Mouse (Mus musculus): Measurements from ENCODE around the gene Adgrb2.

The Adgrb2 gene

DNA sequence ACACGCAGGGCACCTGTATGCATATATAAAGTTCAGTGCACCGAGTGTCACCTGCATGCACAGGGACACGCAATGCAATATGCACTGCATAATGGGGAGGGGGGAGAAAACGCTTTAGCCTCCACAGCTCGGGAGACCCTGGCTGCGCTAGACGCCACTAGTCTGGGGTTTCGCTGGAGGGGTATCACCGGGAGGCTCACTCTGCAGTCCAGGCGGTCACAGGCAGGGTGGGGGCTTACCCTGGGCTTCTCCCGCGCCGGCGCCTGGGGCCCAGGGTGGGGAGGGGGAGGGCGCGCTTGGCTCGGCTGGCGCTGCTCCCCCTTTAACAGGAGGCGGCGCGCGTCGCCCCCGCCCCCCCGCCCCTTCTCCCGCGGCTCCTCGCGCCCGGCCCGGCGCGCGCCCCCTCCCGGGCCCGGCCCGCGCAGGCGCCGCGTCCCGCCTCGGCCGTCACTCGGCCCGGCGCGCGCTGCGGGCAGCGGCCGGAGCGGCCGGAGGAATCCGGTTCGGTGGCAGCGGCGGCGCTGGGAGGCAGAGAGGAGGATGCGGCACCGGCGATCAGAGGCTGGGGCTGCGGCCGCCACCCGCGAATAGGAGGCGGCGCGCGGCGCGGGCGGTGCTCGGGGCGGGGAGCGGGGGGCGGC is at the start of gene Adgrb2:
Gene Adgrb2, plus strand, starts transcription at position 450 of the 641 bp plus-strand sequence.
- peak; percentile 45 for DNase-seq

DNA sequence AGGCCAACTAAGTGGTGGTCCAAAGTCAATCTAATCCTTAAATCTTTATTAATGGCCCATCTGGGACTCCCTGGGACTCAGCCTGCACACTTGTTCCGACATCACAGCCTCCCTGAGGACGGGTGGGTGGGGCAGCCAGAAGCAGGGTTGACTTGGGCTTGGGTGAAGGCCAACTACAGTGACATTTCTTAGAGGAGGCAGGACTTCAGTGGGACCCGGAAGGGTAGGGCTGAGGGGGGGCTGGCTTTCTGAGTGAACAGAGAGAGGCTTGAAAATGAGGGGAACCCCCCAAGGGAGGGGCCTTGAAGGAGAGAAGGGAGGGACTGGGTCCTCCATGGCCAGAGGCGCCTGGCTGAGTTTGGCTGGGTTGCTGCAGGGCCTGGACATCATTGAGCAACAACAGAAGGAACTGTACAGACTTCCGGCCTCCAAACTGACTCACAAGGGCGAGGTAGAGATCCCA is 33.3 kb upstream of the Adgrb2 start:
- DNase-seq, result peak; percentile 57

DNA sequence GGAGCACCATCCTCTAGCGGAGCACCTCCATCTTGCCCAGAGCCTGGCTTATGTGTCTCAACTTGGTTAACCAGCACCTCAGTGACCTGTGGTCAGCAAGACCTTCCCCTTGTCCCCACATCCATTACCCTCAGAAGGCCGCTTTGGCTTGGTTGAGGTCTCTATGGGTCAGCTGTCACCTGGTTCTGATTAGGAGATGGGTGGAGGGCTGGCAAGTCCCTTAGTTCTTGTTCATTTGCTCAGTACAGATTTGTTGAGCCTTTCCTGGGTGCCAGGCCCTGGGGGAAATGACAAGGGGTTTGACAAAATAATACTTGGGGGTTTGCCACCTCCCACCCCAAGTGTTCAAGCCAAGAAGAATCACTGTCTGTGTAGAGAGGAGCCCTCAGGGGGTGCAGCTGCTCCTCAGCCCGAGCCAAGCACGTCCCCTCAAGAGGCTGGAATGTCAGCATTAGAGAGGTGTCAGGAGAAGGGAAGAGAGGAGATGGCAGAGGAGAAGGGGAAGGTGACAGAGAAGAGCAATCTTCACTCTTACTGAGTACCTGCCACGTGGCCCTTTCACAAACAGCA is 32.3 kb upstream of the Adgrb2 start:
- no peak for DNase-seq

DNA sequence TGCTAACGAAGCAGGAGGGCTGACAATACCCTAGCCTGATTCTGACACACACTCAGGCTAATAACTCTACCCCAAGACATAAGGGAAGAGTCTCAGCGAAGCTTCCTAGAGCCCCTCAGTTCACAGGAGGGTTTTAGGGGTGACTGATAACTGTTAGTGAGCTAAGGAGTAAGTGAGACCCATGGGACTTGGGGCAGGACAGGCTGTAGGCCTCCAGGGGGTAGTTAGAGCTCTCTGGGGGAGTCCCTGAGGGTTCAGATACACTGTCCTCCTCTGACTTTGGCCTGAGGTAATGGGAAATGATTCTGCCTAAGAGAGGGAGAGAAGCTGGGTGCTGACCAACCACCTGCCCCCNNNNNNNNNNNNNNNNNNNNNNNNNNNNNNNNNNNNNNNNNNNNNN is 30.1 kb upstream of the Adgrb2 start:
- no peak for DNase-seq

DNA sequence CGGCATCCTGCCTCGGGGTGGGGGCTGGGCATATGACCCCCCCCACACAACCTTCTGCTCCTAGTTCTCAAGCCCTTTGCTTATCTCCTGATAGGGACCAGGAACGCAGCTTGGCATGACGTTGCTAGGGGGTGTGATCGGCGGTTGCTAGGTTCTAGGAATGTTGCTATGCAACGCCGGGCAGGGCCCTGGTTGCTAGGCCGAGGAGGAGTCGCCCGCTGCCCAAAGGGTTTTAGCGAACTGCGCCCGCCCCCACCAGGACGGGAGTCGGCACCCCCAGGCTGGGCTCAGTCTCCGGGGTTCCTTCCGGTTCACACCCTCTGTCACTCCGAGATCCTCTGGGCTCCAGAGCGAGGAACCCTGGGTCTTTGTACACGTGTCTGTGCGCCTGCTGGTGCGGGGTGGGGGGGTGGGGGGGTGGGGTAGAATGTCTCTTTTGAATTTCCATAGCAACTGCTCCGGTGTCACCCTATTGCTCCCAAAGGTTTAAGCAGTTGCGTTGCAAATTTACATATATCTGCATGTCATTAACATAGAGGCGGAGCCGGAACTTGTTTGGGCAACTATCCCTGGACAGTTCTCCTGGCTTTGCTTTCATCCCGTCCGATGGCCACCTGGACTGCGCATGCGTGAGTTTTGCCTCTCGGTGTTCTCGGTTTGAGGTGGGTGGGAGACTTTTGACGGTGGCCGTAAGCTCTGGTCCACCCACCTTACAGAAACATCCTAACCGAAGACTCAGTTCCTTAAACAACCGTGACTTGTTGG is 24.3 kb upstream of the Adgrb2 start:
- DNase-seq, result peak; percentile 69

DNA sequence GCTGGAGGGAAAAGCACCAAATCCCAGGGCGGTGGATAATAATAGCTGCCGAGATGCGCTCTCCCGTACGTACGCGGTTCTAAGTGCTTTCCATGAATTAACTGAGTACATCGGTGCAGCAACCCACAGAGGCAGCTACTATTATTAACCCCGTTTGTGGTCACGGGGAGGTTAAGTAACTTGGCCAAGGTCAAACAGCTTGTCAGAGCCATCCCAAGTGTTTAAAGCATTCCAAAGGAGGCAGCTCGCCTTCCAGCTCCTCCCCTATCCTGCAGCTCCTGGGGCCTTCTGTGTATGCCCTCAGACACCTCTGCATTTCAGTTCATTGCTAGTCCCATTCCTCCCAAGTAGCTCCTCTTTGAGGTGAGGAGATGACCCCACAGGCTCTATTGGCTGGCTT is 19.4 kb upstream of the Adgrb2 start:
- no peak for DNase-seq

DNA sequence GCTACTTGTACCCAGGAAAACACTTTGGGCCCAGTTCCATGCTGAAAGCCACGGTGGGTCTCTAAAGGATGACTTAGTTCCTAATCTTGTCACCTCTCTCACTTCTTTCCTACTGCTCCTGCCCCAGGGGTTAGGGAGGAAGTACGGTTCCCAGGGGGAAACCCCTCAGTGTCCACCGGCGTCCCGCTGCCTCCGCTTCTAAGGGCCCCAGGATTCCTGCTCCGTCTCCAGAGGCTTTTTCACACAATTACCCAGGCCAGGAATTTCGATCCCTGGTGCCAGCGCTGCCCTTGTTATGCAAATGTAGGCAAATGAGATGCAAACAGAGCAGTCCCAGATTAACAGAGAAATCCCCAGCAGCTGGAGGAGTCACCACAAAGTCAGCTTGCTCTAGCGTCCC is 18.5 kb upstream of the Adgrb2 start:
- DNase-seq, result no peak

DNA sequence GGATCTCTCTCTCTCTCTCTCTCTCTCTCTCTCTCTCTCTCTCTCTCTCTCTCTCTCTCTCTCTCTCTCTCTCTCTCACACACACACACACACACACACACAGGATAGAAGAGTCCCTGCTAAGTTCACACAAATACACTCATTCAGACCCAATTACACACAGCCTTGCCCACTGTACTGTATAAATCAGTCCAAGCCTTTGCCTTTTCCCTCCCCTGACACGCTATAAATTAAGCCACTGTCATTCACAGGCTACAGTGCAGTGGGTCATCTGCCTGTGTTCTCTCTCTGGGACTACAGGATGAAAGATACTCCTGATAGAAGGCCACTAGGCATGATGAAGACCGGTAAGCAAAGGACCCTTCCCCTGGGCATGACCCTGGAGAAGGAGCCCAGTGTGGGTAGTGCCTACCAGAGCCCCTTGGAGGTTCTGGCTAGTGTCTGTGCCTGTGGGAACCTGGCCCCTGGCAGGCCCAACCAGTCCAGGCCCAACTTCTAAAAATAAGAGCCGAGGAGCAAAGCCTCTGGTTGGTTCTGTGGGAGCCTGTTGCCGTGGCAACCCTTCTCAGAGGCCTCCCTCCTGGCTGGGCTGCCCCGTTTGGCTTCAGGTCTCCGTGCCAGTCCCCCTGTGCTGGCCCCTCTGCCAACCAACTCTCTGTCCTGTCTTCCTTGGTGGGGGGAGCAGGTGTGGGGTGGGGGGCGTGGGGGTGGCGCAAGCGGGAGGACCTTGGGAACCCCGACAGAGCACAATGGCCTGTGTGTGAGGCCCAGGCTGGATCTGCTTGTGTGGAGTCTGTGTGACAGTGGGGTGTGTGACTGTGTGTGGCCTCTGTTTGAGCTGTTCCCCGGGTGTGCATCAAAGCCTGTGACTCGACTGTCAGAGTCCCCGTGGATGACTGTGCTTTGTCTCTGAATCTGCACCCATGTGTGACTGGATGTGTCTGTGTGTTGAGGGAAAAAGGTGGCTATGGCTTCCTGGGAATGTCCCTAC is 17.4 kb upstream of the Adgrb2 start:
- DNase-seq, result no peak

DNA sequence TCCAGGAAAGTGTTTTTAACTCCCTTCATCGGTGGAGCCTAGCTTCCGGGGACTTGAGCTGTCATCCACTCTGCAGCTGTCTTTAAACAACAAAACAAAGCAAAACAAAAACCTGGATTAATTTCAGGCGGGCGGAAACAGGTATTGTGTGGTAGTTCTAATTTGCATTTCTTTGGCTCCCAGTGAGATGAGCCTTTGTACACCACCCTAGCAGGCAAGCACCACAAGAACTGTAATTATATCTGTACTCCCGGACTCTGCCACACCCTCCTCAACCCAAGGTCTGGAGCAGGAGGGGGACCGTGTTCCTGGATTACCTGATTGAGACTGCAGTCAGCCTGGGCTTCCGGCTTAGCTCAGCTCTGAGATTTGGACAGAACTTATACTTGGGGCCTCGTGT is 14.5 kb upstream of the Adgrb2 start:
- DNase-seq, result no peak

DNA sequence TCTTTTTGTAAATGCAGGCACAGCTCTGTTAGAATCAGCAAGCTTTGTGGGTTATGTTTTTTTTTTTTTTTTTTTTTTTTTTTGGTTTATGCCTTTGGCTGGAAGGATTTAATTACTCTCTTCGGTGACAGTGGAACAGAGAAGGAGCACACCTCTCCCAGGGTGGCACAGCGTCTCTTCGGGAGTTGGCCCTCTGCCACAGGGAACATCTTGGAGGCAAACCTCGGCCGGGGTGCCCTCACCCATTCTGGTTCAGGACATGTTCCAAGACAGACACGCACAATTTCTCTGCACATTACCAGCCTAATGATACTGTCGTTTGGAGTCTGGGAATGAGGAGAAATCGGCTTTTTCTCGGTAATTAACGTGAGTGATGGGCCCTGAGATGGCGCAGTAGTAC is 13.8 kb upstream of the Adgrb2 start:
- DNase-seq, result no peak

DNA sequence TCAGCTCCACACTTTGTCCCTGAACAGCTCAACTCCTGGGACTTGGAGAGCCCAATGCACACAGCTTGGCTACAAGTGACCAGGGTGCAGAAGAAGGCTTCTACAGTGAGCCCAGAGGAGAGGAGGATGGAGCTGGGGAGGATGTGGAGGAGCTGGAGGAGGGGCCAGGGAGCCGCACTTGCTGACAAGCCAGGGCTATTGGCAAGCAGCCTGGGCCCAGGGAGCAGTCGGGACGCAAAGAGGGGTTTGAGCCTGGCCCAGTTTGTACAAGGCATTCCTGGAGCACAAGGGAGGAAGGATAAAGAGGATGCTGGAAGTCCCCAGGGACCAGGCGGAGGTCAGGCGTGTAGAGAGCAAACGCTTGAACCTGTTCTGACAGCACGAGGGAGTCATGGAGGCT is 12.7 kb upstream of the Adgrb2 start:
- no peak for DNase-seq

DNA sequence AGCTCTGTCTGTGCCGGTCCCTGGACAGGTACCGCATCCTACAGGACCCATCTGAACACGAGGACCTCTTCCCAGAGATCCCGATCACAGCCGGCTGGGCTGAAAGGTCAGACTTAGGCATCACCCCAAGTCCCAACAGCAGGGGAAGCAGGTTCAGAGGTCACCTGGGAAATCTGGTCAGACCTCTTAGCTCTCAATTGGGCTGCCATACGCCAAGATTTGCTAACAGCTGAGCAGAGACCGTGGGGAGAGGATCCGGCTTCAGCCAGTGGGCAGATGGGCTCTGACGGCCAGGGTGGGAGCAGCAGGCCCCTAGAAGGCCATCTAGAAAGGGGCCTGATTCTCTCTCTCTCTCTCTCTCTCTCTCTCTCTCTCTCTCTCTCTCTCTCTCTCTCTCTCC is 10.4 kb upstream of the Adgrb2 start:
- no peak for DNase-seq

DNA sequence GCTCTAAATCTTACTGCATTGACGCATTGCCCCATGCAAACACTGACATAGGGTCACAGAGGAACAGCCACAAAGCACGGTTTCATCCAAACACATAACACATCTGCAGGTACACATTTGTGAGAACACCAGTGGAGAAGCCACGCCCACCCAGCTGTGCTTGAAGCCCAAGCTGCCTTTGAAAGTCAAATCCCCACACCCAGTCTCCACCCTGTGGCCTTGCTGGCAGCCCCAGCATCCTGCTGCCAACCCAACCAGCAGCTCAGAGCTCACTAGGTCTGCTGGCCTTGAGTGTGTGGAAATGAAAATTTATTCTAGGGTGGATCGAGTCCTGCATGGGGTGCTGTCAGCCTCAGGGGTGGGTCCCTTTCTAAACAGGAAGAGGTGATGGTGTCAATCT is 7.4 kb upstream of the Adgrb2 start:
- DNase-seq, result no peak

DNA sequence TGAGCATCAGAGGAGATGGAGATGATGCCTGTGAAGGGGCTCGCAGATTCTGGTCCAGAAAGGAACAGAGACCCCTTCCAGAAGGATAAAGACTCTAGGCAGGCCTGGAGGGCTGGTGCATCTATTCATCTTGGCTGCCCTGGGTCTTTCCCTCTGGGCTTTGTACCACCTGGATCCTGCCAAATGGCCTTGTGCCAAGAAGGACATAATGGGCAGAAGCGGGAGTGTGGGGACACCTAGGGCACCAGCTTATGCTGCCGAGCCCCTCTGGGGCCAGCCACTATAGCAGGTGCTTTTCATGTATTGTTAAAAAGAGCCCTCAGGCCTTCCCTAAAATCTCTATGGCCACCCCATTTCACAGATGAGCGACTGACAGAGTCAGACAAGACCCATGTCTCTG is 6.4 kb upstream of the Adgrb2 start:
- peak; percentile 20 for DNase-seq

DNA sequence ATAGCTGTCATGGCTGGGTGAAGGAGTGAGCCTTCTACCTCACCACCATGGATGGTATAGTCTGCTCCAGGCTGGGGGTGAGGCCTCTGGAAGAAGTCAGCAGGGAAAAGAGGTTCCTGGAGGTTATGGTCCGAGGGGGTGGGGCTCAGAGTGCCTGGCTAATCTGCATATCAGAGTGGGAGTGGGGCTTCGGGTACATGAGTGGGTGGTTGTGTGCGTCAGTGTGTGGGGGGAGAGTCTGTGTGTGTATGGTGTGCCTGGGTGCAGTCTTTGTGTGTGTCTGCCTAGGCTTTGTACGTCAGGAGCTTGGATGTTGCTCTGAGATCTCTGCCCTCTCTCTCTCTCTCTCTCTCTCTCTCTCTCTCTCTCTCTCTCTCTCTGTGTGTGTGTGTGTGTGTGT is 5.7 kb upstream of the Adgrb2 start:
- DNase-seq, result no peak

DNA sequence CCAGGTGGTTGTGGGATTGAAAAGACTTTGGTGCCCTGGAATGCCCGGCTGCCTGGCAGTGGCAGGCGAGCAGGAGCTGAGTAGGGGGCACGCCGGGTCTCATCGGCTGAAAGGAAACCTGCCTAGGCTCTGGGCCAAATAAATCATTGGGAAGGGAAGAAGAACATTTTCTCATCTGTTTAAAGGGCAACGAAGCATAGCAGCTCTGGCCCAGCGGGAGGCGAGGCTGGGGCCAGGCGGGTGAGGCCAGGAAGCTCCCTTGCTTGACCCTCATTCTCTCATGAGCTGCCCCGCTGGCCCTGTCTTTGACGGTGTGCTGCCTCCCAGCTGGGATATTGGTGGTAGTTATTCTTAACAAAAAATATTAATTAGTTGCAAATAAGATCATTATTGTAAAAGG is 3.0 kb upstream of the Adgrb2 start:
- DNase-seq, result peak; percentile 54

DNA sequence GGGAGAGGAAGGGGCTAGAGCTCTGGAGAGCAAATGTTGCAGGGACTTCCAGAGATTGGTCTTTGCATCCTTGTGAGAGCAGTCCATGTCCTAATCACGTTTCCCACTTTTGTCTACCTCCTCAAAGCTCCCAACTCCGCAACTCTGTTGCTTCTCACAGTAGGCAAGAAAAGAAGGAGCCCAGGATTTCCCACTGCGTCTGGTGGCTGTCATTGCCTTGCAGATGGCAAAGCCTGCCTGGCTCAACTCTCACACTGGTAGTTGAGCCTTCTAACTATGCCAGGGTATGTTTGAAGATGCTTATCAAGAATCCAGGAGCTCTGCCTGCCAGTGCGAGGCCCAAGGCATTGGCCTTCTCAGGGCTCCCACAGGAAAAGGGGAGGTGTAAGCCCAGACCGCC is 1.6 kb upstream of the Adgrb2 start:
- no peak for DNase-seq

DNA sequence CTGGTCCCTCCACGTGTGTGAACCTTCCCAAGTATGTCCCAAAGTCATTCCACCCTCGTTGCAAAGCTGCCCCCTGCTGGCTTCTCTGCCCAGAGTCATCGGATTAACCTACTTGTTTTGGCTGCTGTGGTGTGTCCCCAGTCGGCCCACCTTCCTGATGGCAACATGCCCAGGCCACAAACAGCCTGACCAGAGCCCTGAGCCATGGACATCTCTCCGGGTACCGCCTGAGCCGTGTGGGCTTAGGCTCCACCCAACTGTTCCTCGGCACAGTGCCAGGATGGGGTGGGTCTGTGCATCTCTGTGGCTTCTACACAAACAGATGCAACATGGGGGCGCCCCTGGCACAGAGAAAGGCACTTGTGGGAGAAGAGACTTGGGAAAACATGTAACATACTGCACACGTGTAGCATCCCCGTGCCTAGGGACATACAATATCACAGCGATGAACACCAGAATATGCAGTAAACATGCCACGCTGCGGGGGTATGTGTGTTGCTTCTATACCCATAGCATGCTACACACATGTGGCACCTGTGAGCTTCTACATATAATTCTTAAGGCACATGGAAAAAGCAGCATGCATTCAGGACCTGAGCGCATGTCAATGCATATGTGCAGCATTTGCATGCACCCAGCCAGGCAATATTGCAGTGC is 778 bp upstream of the Adgrb2 start:
- DNase-seq, result peak; percentile 80

DNA sequence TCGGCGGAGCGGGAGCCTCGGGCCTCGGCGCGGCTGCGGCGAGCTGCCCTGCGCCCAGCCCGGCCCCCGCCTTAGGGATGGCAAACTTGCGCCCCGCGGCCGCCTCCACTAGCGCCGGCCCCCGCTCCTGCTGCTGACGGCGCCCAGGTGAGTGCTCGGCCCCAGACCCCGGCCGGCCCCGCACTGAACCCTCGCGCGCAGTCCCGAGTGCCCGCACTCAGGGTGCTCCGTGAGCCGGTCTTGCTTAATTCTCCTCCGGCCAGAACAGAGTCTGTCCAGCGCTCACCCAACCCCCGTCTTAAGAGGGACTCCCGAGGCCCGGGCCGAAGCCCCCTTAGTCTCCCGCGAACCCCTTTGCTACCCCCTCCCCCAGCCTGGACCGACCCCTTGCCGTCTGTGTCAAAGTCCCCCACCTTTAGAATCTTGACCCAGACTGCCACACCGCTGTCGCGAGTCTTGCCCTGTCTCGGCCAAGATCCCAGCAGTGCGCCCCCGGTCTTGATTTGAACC is 546 bp downstream of the Adgrb2 start:
- DNase-seq, result no peak

DNA sequence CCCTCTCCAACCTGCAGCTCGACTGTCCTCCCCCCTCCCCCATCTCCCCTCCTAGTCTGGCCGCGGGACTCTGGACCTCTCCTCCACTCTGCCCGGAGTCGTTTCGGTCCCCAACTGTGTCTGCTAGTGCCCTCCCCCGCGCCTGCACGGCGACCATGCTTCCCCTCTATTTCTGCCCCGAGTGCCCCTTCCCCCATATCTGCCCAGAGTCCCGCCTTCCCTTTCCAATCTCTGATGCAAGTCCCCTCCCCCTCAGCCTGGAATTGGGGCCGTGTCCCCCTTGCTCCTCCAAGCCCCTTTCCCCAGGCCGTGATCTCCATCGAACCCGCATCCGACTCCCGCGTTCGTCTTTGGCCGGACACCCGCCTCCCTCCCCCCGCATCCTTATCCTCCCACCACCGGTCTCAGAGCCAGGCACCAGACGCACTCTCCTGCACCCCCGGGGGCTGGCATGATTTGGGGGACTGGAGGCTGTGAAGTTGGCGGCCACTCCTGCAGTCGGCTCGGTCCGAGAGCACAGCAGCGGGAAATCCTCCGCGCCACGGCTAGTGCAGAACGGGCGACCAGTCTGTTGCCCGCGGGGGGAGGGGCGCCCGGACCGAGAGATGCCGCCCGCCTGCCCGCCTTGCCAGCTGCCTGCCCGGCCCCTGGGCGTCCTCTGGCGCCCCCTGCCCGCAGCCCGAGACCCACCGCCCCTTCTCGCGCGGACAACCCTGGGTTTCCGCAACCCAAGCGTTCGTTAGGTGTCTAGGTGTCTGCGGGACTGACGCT is 1.2 kb downstream of the Adgrb2 start:
- DNase-seq, result peak; percentile 68

DNA sequence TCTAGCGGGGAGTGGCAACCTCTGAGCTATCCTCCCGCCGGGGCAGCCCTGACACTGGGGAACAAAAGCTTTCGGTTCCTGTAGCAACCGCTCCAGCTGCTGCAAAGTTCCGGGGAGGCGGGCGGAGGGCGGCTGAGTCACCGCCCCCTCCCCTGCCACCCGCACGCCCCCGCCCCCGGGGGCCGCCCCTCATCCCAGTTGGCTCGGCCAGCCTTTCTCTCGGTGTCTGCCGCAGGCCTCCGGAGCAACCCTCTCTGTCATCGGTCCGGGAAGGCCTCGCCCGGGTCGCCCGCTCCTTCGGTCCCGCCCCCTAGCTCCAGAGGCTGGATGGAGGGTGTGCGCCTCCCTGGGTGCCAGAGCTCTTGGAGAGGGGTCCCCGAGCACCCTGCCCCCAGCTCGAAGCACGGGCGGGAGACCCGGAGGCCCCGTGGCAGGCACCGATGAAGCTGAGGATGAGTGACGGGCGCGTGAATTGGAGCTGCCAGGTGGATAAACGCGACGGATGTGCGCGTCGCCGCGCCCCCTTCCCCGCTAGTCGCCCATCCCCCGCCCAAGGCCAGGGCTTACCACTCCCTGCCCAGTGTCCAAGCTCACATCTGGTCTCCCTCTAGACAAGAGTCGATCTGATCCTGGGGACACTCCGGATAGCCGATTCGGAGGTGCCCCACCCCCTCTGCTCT is 3.3 kb downstream of the Adgrb2 start:
- DNase-seq, result peak; percentile 55
